Mouse (Mus musculus) forebrain, embryonic 10.5 days (tissue): ENCODE results near the gene Trpv6. TPM values are rescaled to one million over a fixed set of nuclear protein-coding genes. Genes with fewer than 3 reads are reported as not detected.

Source experiments
- DNase-seq: peaks from one replicate; pipeline ENCODE4 v3.0.0-alpha.2; 2017; ENCODE audit warnings: low spot score; ENCODE audit errors: extremely low spot score
- H3K27ac ChIP-seq: fragments of 300-500 bp; sonication (generic); 2 replicates; pipeline ENCODE4 v1.5.1; 2016; ENCODE audit warnings: mild to moderate bottlenecking
- H3K27me3 ChIP-seq: fragments of 300-500 bp; sonication (generic); 2 replicates; pipeline ENCODE4 v1.6.1; 2016; ENCODE audit warnings: mild to moderate bottlenecking; ENCODE audit not compliant: poor library complexity, severe bottlenecking
- H3K36me3 ChIP-seq: fragments of 300-500 bp; sonication (generic); replicated peaks from 2 replicates; pipeline ENCODE4 v1.6.1; 2016; ENCODE audit warnings: mild to moderate bottlenecking, moderate library complexity
- H3K4me1 ChIP-seq: fragments of 300-500 bp; sonication (generic); 2 replicates; pipeline ENCODE4 v1.6.1; 2016
- H3K4me3 ChIP-seq: fragments of 300-500 bp; sonication (generic); 2 replicates; pipeline ENCODE4 v1.5.1; 2016; ENCODE audit warnings: mild to moderate bottlenecking, moderate library complexity
- H3K9me3 ChIP-seq: fragments of 300-500 bp; sonication (generic); 2 replicates; pipeline ENCODE4 v1.6.1; 2016; ENCODE audit warnings: mild to moderate bottlenecking, moderate library complexity
- WGBS: fragments of 180-500 bp; shearing (Covaris S2); methylation state at CpG from one replicate; pipeline ENCODE4 v1.1.7; 2016; 5-methylcytosine and 5-hydroxymethylcytosine counted together
- polyA plus RNA-seq: library from polyadenylated mRNA; unstranded; fragments of >200 nt; fragmentation: Nextera tagmentation; extraction: Ambion mirVana; gene quantifications from 2 replicates; pipeline ENCODE4 v1.2.1, GENCODE M21; 2016

Trpv6 gene
- polyA plus RNA-seq, 1 experiment from 2014 or later, result 0.25 TPM

DNA sequence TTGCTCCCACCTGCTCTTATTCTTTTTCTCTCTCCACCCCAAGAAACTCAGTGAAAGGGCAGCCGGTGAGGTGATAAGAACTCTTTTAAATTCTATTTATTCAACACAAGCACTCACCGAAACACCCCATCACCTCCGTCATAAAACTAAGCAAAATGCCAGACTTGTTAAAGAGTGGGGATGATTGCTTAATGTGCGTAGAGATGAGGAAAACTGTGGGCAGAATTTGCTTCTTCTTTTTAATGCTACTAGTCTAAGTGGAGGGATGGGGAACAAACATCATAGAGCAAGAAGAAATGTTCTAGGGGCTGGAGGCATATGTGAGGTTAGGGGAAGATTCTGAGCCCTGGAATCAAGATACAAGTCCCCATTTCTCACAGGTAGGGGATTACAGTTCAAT is 6.6 kb upstream of the Trpv6 start:
- H3K27me3 ChIP-seq, result no peaks in the 10 kb centered on the region
- H3K9me3 ChIP-seq, result no peaks in the 10 kb centered on the region
- no peak overlapping the region for H3K4me3 ChIP-seq
- DNase-seq, result no peak
- 0 out of 2 replicates have a peak, but pooled peaks cover 2% of the 10 kb centered on the region for H3K4me1 ChIP-seq
- 86% methylated on average over 4 of the region's 4 CpGs for WGBS
- no peak overlapping the region for H3K27ac ChIP-seq
- H3K36me3 ChIP-seq, result no peaks in the 10 kb centered on the region

DNA sequence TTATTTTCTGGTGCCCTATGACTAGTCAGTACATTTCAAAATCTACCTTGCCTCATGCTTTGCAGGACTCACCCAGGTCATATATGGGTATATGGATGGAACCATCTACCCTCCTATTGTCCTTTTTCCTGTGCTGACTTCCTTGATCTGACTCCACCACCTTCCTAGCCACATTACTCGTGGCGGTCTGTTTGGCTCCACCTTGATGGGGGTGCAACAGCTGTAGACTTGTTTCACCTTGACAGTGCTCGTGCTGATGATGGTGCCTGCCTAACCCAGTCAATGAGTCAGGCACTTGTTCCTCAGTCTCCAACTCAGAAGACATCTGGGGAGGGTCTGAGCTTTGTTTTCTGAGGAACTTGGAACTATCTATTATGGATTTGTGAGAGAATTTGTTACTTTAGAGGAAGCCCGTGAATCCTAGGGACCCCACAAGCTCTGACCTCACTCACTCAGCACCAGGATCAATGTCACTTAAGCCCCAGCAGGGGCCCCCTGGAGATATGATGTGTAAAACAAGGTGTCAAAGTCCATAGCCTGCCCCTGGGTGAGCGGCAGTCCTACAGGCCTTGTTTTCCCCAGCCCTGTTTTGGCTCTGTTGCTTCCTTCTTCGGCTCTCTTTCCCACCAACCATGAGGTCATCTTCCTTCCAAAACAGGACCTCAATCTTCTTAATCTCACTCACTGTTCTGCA is 5.1 kb upstream of the Trpv6 start:
- WGBS, result 82% methylated on average over 6 of the region's 6 CpGs
- 0 out of 2 replicates have a peak, but pooled peaks cover 2% of the 10 kb centered on the region for H3K4me1 ChIP-seq

DNA sequence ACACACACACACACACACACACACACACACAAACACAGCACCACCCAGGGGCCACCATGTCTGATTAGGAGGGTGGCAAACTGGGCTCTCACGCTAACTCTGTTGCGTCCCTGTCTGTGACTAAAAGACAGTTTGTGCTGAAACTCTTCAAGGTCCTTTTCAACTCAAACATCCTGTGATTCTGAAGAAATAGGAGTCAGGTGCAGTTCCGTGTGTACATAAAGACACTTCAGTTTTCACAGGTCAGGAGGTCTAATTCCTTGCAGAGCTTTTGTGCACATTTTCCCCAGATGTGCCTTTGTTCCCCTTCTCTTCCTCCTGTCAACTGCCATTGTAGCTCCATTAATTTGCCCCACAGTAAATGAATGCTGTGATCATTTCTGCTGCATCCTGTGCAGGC is 4.2 kb upstream of the Trpv6 start:
- H3K4me3 ChIP-seq, result no peak overlapping the region
- no peak for DNase-seq
- H3K27ac ChIP-seq, result no peak overlapping the region
- H3K36me3 ChIP-seq, result no peaks in the 10 kb centered on the region
- H3K9me3 ChIP-seq, result no peaks in the 10 kb centered on the region
- 0 out of 2 replicates have a peak, but pooled peaks cover 2% of the 10 kb centered on the region for H3K4me1 ChIP-seq
- 65% methylated on average over 3 of the region's 3 CpGs for WGBS
- no peaks in the 10 kb centered on the region for H3K27me3 ChIP-seq

More for the DNA sequence above, 5.1 kb upstream of the Trpv6 start:
- H3K27me3 ChIP-seq, result no peaks in the 10 kb centered on the region
- no peak overlapping the region for H3K27ac ChIP-seq
- no peaks in the 10 kb centered on the region for H3K36me3 ChIP-seq
- no peaks in the 10 kb centered on the region for H3K9me3 ChIP-seq
- DNase-seq, result no peak
- no peak overlapping the region for H3K4me3 ChIP-seq

DNA sequence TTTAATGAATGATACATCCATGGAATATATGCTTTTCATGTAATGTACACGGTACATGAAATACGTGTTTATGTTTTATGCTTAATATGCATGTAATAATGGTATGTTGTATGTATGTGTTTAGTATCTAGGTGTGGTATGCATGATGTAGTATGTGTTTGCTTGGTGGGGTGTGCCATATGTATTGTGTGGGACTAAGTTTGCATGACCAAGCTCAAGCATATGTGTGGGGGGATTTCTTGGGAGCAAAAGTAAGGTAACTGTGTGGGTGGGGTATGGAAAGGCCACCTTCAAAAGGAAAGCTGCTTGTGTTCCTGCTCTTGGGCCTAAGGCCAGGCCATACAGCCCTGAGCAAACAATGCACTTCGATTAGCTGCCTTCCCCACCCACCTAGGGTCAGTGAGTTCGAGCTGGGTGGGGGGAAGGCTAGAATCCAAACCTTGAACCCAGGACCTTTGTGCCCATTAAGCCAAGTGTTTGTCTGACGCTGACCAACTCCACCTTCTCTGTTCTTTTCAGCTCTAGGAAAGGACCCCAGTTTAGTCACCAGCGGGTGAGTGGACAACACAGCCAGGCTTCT is 1.8 kb upstream of the Trpv6 start:
- DNase-seq, result no peak
- H3K36me3 ChIP-seq, result no peaks in the 10 kb centered on the region
- H3K4me1 ChIP-seq, result 0 out of 2 replicates have a peak, but pooled peaks cover 2% of the 10 kb centered on the region
- WGBS, result 83% methylated on average over 6 of the region's 6 CpGs
- H3K9me3 ChIP-seq, result no peaks in the 10 kb centered on the region
- H3K4me3 ChIP-seq, result no peak overlapping the region
- H3K27me3 ChIP-seq, result no peaks in the 10 kb centered on the region
- H3K27ac ChIP-seq, result no peak overlapping the region

DNA sequence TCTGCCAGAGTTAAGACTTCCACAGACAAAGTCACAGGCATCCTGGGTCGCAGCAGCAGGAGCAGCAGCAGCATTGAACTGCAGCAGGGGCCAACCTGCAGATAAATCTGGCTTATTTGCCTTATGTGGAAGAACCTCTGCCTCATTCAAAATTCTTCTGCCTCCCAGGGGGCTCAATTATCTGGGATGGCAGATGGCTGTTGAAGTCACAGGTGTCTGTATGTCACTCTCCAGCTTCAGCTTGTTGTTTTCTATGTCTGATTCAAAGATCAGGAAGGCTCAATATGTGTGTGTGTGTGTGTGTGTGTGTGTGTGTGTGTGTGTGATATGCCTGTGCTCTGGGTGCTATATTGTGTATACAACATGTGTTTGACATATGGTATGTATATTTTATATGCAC is 1.2 kb upstream of the Trpv6 start:
- Histone ChIP-seq H3K27me3 (no peaks in the 10 kb centered on the region), H3K4me1 (0 out of 2 replicates have a peak, but pooled peaks cover 2% of the 10 kb centered on the region), H3K9me3 (no peaks in the 10 kb centered on the region), H3K36me3 (no peaks in the 10 kb centered on the region), H3K4me3 (no peak overlapping the region), H3K27ac (no peak overlapping the region)
- DNase-seq, result no peak
- WGBS, result 33% methylated on average over 1 of the region's 1 CpGs

DNA sequence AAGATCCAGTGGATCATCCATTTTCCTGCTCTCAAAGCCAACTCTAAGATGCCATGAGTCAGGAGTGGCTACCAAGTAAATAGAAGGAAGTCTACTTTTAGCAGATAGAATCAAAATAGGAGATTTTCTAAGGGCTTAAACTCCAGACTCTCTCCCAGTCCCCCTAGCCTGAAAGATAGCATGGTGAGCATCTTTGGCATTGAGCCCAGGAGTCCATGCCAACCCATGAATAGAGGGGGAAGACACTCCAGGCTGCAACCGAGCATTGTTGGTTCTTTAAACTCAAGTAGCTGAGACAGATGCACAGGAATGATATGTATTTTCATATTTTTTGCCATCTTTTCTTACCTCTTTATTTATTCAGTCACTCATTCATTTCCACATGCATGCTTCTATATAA is 994 bp downstream of the Trpv6 start:
- no peaks in the 10 kb centered on the region for H3K4me1 ChIP-seq
- H3K4me3 ChIP-seq, result no peak overlapping the region
- WGBS, result 54% methylated on average over 1 of the region's 1 CpGs
- H3K9me3 ChIP-seq, result no peaks in the 10 kb centered on the region
- no peak overlapping the region for H3K27ac ChIP-seq
- no peaks in the 10 kb centered on the region for H3K36me3 ChIP-seq
- no peak for DNase-seq
- no peaks in the 10 kb centered on the region for H3K27me3 ChIP-seq

DNA sequence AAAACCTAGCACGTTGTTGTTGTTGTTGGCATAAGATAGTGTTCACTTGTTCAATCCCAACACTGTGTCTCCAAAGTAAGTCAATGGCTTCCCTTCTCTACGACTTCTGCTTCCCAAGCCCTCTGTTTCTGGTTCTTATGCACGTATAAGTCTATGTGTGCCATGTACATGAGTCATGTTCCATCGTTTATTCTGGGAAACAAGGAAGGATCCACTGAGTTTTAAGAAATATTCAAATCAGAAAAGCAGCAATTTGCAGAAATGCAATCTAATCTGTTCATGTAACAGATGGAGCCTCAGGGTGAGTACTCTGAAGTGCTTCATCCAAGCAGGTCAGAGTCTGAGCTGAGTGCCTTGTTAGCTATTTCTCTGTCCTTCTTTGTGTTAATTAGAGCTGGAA is 4.7 kb downstream of the Trpv6 start:
- WGBS, result 86% methylated on average over 4 of the region's 4 CpGs
- DNase-seq, result no peak
- H3K27me3 ChIP-seq, result no peaks in the 10 kb centered on the region
- H3K4me3 ChIP-seq, result no peak overlapping the region
- no peaks in the 10 kb centered on the region for H3K9me3 ChIP-seq
- H3K36me3 ChIP-seq, result no peaks in the 10 kb centered on the region
- no peak overlapping the region for H3K27ac ChIP-seq
- 0 out of 2 replicates have a peak, but pooled peaks cover 4% of the 10 kb centered on the region for H3K4me1 ChIP-seq

DNA sequence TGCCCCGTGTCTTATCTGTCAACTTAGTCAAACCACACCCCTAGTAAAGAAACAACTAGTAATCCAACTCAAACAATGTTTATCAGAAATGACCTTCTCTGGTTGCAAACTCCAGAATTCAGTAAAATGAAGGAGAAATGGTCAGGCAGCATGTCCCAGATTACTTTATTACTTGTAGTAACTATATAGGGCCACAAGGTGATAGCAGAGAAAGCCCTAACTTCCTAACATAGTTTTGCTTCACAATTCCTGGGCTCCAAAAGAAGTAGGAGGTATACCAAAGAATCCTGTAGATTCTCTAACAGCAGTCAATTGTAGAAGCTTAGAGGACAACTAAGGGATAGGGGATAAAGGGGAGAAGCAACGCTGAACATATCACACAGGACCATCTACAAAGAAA is 5.4 kb downstream of the Trpv6 start:
- no peak overlapping the region for H3K4me3 ChIP-seq

DNA sequence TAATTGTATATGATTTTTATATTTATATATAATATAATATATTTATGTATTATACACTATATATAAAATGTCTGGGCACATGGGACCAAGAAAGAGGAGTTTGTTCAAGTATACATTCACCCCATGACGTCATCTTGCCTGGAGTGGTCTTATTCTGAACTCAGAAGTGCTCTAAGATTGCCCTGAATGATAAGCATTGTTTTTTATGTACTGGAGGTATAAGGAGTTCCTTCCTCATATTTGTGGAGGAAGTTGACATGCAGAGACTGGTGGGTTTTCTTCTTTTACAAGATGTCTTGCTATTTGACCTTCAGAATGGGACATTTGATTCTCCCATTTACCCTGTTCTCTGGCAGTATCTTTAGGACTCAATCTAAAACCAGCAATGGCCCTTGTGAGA is 8.0 kb downstream of the Trpv6 start:
- Histone ChIP-seq H3K27me3 (no peaks in the 10 kb centered on the region), H3K27ac (no peak overlapping the region), H3K4me3 (no peak overlapping the region), H3K4me1 (0 out of 2 replicates have a peak, but pooled peaks cover 4% of the 10 kb centered on the region), H3K36me3 (no peaks in the 10 kb centered on the region), H3K9me3 (no peaks in the 10 kb centered on the region)
- 71% methylated on average over 1 of the region's 1 CpGs for WGBS
- no peak for DNase-seq

More for the DNA sequence above, 5.4 kb downstream of the Trpv6 start:
- WGBS, result 65% methylated on average over 2 of the region's 2 CpGs
- no peak overlapping the region for H3K27ac ChIP-seq
- H3K36me3 ChIP-seq, result no peaks in the 10 kb centered on the region
- no peaks in the 10 kb centered on the region for H3K9me3 ChIP-seq
- H3K27me3 ChIP-seq, result no peaks in the 10 kb centered on the region
- 0 out of 2 replicates have a peak, but pooled peaks cover 4% of the 10 kb centered on the region for H3K4me1 ChIP-seq
- DNase-seq, result no peak

DNA sequence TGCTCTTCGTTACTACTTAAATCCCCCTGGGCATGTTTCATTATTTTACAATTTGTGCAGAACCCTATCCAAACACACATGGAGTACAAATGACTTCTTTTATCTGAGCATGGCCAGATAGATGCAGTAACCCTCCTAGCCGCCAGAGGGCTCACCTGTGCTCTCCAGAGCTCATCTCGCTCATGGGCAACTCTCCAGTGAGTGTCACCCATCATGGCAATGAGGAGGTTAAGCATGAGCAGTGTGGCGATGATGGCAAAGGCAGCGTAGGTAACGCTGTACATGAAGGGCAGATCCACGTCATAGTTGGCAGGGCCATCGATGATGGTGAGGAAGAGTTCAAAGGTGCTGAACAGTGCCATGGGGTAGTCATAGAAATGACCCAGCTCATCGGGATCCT is 13.5 kb downstream of the Trpv6 start:
- H3K27ac ChIP-seq, result no peak overlapping the region
- DNase-seq, result no peak
- H3K36me3 ChIP-seq, result peaks cover 12% of the 10 kb centered on the region; the same call in 1 of the 2 replicates
- H3K9me3 ChIP-seq, result no peaks in the 10 kb centered on the region
- 71% methylated on average over 9 of the region's 9 CpGs for WGBS
- no peaks in the 10 kb centered on the region for H3K27me3 ChIP-seq
- H3K4me1 ChIP-seq, result no peaks in the 10 kb centered on the region
- H3K4me3 ChIP-seq, result no peak overlapping the region

DNA sequence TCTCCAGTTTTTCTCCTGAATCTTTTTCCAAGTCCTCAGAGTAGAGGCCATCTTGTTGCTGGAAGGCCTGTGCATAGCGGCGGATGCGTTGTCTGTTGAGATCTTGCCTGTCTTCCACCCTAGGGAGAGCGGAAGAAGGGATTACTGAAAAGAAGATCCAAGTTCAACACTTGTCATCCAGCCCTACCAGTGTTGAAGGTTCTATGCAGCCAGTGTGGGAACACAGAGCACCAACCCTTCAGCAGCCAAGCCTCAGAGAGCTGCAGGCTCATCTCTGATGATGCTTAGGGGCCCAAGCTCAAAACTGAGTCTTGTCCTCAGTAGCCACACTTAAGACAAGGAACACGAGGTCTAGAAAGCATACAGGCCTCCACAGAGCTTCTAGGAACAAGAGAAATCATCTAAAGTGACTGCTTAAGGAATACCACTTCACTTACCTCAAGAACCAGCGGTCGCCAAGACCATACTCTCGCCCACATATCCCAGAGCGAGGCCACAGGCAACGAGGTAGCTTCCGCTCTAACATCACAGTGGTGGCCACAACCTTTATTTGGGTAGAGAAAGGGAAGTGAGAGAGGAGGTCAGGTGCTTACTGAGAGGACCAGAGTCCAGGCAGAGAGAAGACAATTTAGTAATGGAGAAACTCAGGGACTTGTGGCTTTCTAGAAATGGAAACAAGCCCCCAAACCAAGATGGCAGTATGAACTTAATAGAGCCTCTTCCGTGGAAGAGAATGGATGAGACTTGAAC is 14.8 kb downstream of the Trpv6 start:
- H3K27me3 ChIP-seq, result no peaks in the 10 kb centered on the region
- peaks cover 22% of the 10 kb centered on the region for H3K36me3 ChIP-seq
- 94% methylated on average over 12 of the region's 12 CpGs for WGBS
- H3K4me1 ChIP-seq, result no peaks in the 10 kb centered on the region
- no peak overlapping the region for H3K4me3 ChIP-seq
- no peak overlapping the region for H3K27ac ChIP-seq
- no peak for DNase-seq
- no peaks in the 10 kb centered on the region for H3K9me3 ChIP-seq

DNA sequence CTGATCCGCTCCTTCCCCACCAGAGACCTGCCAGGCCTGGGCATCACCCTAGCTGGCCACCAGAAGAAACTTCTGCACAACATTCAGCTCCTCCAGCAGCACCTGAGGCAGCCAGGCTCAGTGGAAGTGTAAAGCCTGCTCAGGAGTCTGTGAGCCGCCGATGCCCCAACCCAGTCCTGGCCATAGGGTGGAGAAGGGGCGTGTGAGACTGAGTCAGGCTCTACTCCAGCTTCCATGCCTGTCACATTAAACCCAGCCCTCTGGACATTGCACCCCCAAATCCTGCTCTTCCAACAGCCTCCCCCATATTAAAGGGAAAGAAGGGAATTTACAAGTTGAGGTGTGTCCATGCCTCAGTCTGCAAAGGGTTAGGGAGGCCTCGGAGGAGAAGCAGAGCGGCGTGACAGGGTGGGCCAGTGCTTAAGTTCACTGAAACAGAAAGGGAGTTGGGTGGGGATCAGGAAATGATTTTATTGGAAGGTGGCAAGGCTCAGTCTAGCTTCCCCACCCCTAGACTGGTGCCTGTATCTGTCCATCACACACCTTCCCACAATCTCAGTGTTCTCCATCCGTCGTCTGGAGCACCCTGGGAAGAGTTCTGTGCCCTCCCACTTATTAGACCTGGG is 15.9 kb downstream of the Trpv6 start:
- no peaks in the 10 kb centered on the region for H3K4me1 ChIP-seq
- peaks cover 27% of the 10 kb centered on the region for H3K36me3 ChIP-seq
- H3K27me3 ChIP-seq, result no peaks in the 10 kb centered on the region
- no peaks in the 10 kb centered on the region for H3K9me3 ChIP-seq
- H3K27ac ChIP-seq, result no peak overlapping the region
- DNase-seq, result no peak
- 94% methylated on average over 9 of the region's 9 CpGs for WGBS
- no peak overlapping the region for H3K4me3 ChIP-seq
